In genomic region chr4:101288292-101288691, GRCm38 (mm10) we compare ENCODE assay signal across 33 mouse cellular contexts. TPM values are rescaled to one million over a fixed set of nuclear protein-coding genes. Genes with fewer than 3 reads are reported as not detected.
A peak's percentile ranks its signal among the peaks of the same experiment; 100 is the strongest.
DNase-seq lines count a peak whose midpoint lies in the region; ATAC-seq and TF ChIP-seq lines count a peak whose summit lies in the region.
"Had no signal": no experiment of that assay in that cellular context is flagged by ENCODE, and none has a peak within 500 bp of the region (broad histone marks: within the 10 kb centered on the region; RNA-seq: fewer than 3 reads in every experiment).

No protein-coding gene starts in this region.

- no peak for TF ChIP-seq CTCF in midbrain, postnatal 0 days (IDR thresholded peaks at IDR 0.05)

- 0 out of 2 replicates have a peak, but pooled peaks cover 5% of the 10 kb centered on the region for H3K4me1 ChIP-seq in forebrain, embryonic 14.5 days (ENCODE audit: control insufficient read depth, insufficient read depth, low read length)
- peaks cover 20% of the 10 kb centered on the region for H3K4me1 ChIP-seq in forebrain, embryonic 12.5 days
- peaks cover 13% of the 10 kb centered on the region for H3K4me1 ChIP-seq in hindbrain, embryonic 16.5 days (ENCODE audit: control insufficient read depth, insufficient read depth, low read depth, low read length)
- H3K4me1 ChIP-seq in hindbrain, embryonic 10.5 days (replicated peaks) = peaks cover 24% of the 10 kb centered on the region
- H3K4me1 ChIP-seq in midbrain, postnatal 0 days (ENCODE audit: insufficient read depth, low read length) = no peaks in the 10 kb centered on the region
- peaks cover 13% of the 10 kb centered on the region; the same call in 1 of the 2 replicates for H3K4me1 ChIP-seq in midbrain, embryonic 11.5 days (ENCODE audit: control insufficient read depth, insufficient read depth, low read length)

- H3K27me3 ChIP-seq in forebrain, embryonic 14.5 days (replicated peaks; ENCODE audit: control insufficient read depth, insufficient read depth, low read length) = peaks cover 5% of the 10 kb centered on the region
- peaks cover 39% of the 10 kb centered on the region for H3K27me3 ChIP-seq in forebrain, embryonic 12.5 days
- peaks cover 11% of the 10 kb centered on the region for H3K27me3 ChIP-seq in hindbrain, embryonic 16.5 days (replicated peaks; ENCODE audit: control insufficient read depth, insufficient read depth, low read length)
- peaks cover 49% of the 10 kb centered on the region for H3K27me3 ChIP-seq in hindbrain, embryonic 10.5 days (ENCODE audit: insufficient read depth, poor library complexity, severe bottlenecking)
- H3K27me3 ChIP-seq in midbrain, postnatal 0 days (ENCODE audit: insufficient read depth, low read length) = peaks cover 15% of the 10 kb centered on the region
- peaks cover 24% of the 10 kb centered on the region for H3K27me3 ChIP-seq in midbrain, embryonic 11.5 days (ENCODE audit: control insufficient read depth, insufficient read depth, low read length)
- H3K27me3 ChIP-seq: embryonic facial prominence, embryonic 15.5 days; heart, embryonic 12.5 days; kidney, embryonic 15.5 days; megakaryocyte, embryonic 14.5 days had no signal

- no peak overlapping the region for H3K4me2 ChIP-seq in forebrain, embryonic 14.5 days (ENCODE audit: low read length)
- H3K4me2 ChIP-seq in forebrain, embryonic 12.5 days = no peak overlapping the region
- no peak overlapping the region for H3K4me2 ChIP-seq in hindbrain, embryonic 16.5 days (ENCODE audit: low read length)
- no peak overlapping the region for H3K4me2 ChIP-seq in midbrain, postnatal 0 days (ENCODE audit: low read depth, low read length, poor library complexity, severe bottlenecking)
- H3K4me2 ChIP-seq in midbrain, embryonic 11.5 days = no peak overlapping the region
- H3K4me2 ChIP-seq: embryonic facial prominence, embryonic 15.5 days; heart, embryonic 12.5 days; kidney, embryonic 15.5 days; liver, embryonic 12.5 days; neural tube, embryonic 15.5 days had no signal

- H3K4me3 ChIP-seq in forebrain, embryonic 14.5 days (ENCODE audit: low read depth, low read length) = no peak overlapping the region
- H3K4me3 ChIP-seq in forebrain, embryonic 12.5 days (replicated peaks) = no peak overlapping the region
- H3K4me3 ChIP-seq in hindbrain, embryonic 16.5 days (ENCODE audit: low read length) = no peak overlapping the region
- H3K4me3 ChIP-seq in hindbrain, embryonic 10.5 days = no peak overlapping the region
- H3K4me3 ChIP-seq in midbrain, postnatal 0 days (ENCODE audit: low read depth, low read length) = no peak overlapping the region
- no peak overlapping the region for H3K4me3 ChIP-seq in midbrain, embryonic 11.5 days (ENCODE audit: low read depth, low read length)
- H3K4me3 ChIP-seq: embryonic facial prominence, embryonic 10.5 days; embryonic facial prominence, embryonic 15.5 days; heart, adult 2 months; heart, embryonic 12.5 days; kidney, embryonic 15.5 days; layer of hippocampus, adult 2 months; left cerebral cortex, adult 2 months; liver, embryonic 12.5 days; megakaryocyte, embryonic 14.5 days; neural tube, embryonic 15.5 days had no signal

- DNase-seq in forebrain, embryonic 14.5 days (ENCODE audit: low spot score) = peak; percentile 53
- no peak for DNase-seq in hindbrain, embryonic 10.5 days (ENCODE audit: low spot score)
- DNase-seq in midbrain, postnatal 0 days (ENCODE audit: low spot score) = peak; percentile 64
- no peak for DNase-seq in midbrain, embryonic 11.5 days (ENCODE audit: low spot score, missing footprints)
- no peak for DNase-seq in layer of hippocampus, adult 18-20 months (ENCODE audit: low spot score in 2 of 2)
- DNase-seq: adrenal gland, adult 8-10 months; cerebellum, adult 8-10 months; cerebellum, postnatal 25 days; gastrocnemius, postnatal 25 days; heart, adult 2 months; heart, postnatal 4 days; kidney, adult 18-20 months; kidney, postnatal 25 days; liver, postnatal 0 days; lung, postnatal 4 days; retina, postnatal 1 day; spleen, adult 18-20 months; thymus, adult 18-20 months; thymus, postnatal 25 days had no signal

- no peaks in the 10 kb centered on the region for H3K9me3 ChIP-seq in forebrain, embryonic 14.5 days (replicated peaks; ENCODE audit: control insufficient read depth, low read length)
- no peaks in the 10 kb centered on the region for H3K9me3 ChIP-seq in forebrain, embryonic 12.5 days
- H3K9me3 ChIP-seq in hindbrain, embryonic 16.5 days (ENCODE audit: control insufficient read depth, low read length) = no peaks in the 10 kb centered on the region
- H3K9me3 ChIP-seq in hindbrain, embryonic 10.5 days = no peaks in the 10 kb centered on the region
- H3K9me3 ChIP-seq in midbrain, postnatal 0 days (ENCODE audit: low read length) = no peaks in the 10 kb centered on the region
- no peaks in the 10 kb centered on the region for H3K9me3 ChIP-seq in midbrain, embryonic 11.5 days (ENCODE audit: control insufficient read depth, low read length)
- H3K9me3 ChIP-seq: embryonic facial prominence, embryonic 10.5 days; embryonic facial prominence, embryonic 15.5 days; G1E; heart, embryonic 12.5 days; kidney, embryonic 15.5 days; liver, embryonic 12.5 days; megakaryocyte, embryonic 14.5 days; neural tube, embryonic 15.5 days had no signal

- H3K36me3 ChIP-seq in forebrain, embryonic 14.5 days (ENCODE audit: control insufficient read depth, insufficient read depth, low read length) = no peaks in the 10 kb centered on the region
- H3K36me3 ChIP-seq in forebrain, embryonic 12.5 days (replicated peaks) = no peaks in the 10 kb centered on the region
- H3K36me3 ChIP-seq in hindbrain, embryonic 16.5 days (ENCODE audit: control insufficient read depth, insufficient read depth, low read length) = no peaks in the 10 kb centered on the region
- no peaks in the 10 kb centered on the region for H3K36me3 ChIP-seq in hindbrain, embryonic 10.5 days
- no peaks in the 10 kb centered on the region for H3K36me3 ChIP-seq in midbrain, postnatal 0 days (ENCODE audit: insufficient read depth, low read length)
- no peaks in the 10 kb centered on the region for H3K36me3 ChIP-seq in midbrain, embryonic 11.5 days (ENCODE audit: control insufficient read depth, insufficient read depth, low read length)
- H3K36me3 ChIP-seq: embryonic facial prominence, embryonic 10.5 days; embryonic facial prominence, embryonic 15.5 days; G1E; heart, embryonic 12.5 days; kidney, embryonic 15.5 days; liver, embryonic 12.5 days; neural tube, embryonic 15.5 days had no signal

- whole genome bisulfite sequencing in forebrain, embryonic 14.5 days = 32% methylated on average over 11 of the region's 11 CpGs
- WGBS in forebrain, embryonic 12.5 days = 43% methylated on average over 11 of the region's 11 CpGs
- WGBS in hindbrain, embryonic 16.5 days = 38% methylated on average over 11 of the region's 11 CpGs
- 49% methylated on average over 11 of the region's 11 CpGs for WGBS in hindbrain, embryonic 10.5 days
- WGBS in midbrain, postnatal 0 days = 40% methylated on average over 11 of the region's 11 CpGs
- WGBS in midbrain, embryonic 11.5 days = 49% methylated on average over 11 of the region's 11 CpGs

- no peak overlapping the region for H3K27ac ChIP-seq in forebrain, embryonic 14.5 days (ENCODE audit: low read depth, low read length)
- no peak overlapping the region for H3K27ac ChIP-seq in forebrain, embryonic 12.5 days
- no peak overlapping the region for H3K27ac ChIP-seq in hindbrain, embryonic 16.5 days (ENCODE audit: low read depth, low read length)
- H3K27ac ChIP-seq in hindbrain, embryonic 10.5 days = no peak overlapping the region
- H3K27ac ChIP-seq in midbrain, postnatal 0 days (ENCODE audit: low read depth, low read length) = no peak overlapping the region
- H3K27ac ChIP-seq in midbrain, embryonic 11.5 days (ENCODE audit: low read depth, low read length) = no peak overlapping the region
- H3K27ac ChIP-seq: embryonic facial prominence, embryonic 10.5 days; embryonic facial prominence, embryonic 15.5 days; heart, adult 2 months; kidney, embryonic 15.5 days; layer of hippocampus, adult 2 months; left cerebral cortex, adult 2 months; liver, embryonic 12.5 days; neural tube, embryonic 15.5 days; stomach, postnatal 0 days had no signal

- no peak overlapping the region for H3K9ac ChIP-seq in forebrain, embryonic 14.5 days (ENCODE audit: low read length)
- no peak overlapping the region for H3K9ac ChIP-seq in forebrain, embryonic 12.5 days
- no peak overlapping the region for H3K9ac ChIP-seq in hindbrain, embryonic 16.5 days (ENCODE audit: low read depth, low read length)
- no peak overlapping the region for H3K9ac ChIP-seq in midbrain, postnatal 0 days (replicated peaks; ENCODE audit: low read length, poor library complexity, severe bottlenecking)
- H3K9ac ChIP-seq in midbrain, embryonic 11.5 days (ENCODE audit: low read length) = no peak overlapping the region
- H3K9ac ChIP-seq: embryonic facial prominence, embryonic 15.5 days; heart, embryonic 12.5 days; kidney, embryonic 15.5 days; liver, embryonic 12.5 days; liver, postnatal 0 days; neural tube, embryonic 15.5 days had no signal

- peak; percentile 45; the same call in 1 of the 2 replicates for ATAC-seq in forebrain, embryonic 14.5 days
- no peak for ATAC-seq in forebrain, embryonic 12.5 days (ENCODE audit: low FRiP score)
- peak; percentile 60 for ATAC-seq in hindbrain, embryonic 16.5 days
- no peak for ATAC-seq in midbrain, postnatal 0 days (ENCODE audit: low FRiP score)
- ATAC-seq in midbrain, embryonic 11.5 days (ENCODE audit: low FRiP score) = no peak
- ATAC-seq: liver, embryonic 12.5 days; liver, postnatal 0 days; lung, postnatal 0 days had no signal

RNA-seq across cellular contexts. Expression of gene Jak1, which starts 23.2 kb away (rescaled TPM):
- polyA plus RNA-seq in forebrain, embryonic 14.5 days (2014; fragmentation: Nextera tagmentation; extraction: Ambion mirVana) = 43.6 and 58.5 TPM in 2 replicates
- polyA plus RNA-seq in forebrain, embryonic 12.5 days (2016; fragmentation: Nextera tagmentation; extraction: Ambion mirVana) = 44.9 and 46.0 TPM in 2 replicates
- polyA plus RNA-seq in hindbrain, embryonic 16.5 days (2015; fragmentation: Nextera tagmentation; extraction: Ambion mirVana) = 89.4 and 103 TPM in 2 replicates
- polyA plus RNA-seq in hindbrain, embryonic 10.5 days (2016; fragmentation: Nextera tagmentation; extraction: Ambion mirVana) = 43.0 and 50.9 TPM in 2 replicates
- total RNA-seq in midbrain, postnatal 0 days (2014; rRNA removed) = 76.1 and 87.5 TPM in 2 replicates
- 82.7 and 91.9 TPM in 2 replicates for polyA plus RNA-seq in midbrain, postnatal 0 days (2015; fragmentation: Nextera tagmentation; extraction: Ambion mirVana)
- polyA plus RNA-seq in midbrain, embryonic 11.5 days (2014; fragmentation: Nextera tagmentation; extraction: Ambion mirVana) = 52.2 and 58.2 TPM in 2 replicates
- total RNA-seq in layer of hippocampus, adult 18-20 months (2021) = 100 to 1,000 TPM; 126 to 137 TPM

Comparison
In these comparisons a context has a peak if more than half of its experiments do, and no peak if none do; other contexts are left out.
1. ATAC-seq: peak in forebrain, embryonic 14.5 days (single experiment) and hindbrain, embryonic 16.5 days (single experiment); none in forebrain, embryonic 12.5 days (single experiment), midbrain, postnatal 0 days (single experiment) and midbrain, embryonic 11.5 days (single experiment).
2. DNase-seq: peak in forebrain, embryonic 14.5 days (single experiment) and midbrain, postnatal 0 days (single experiment); none in hindbrain, embryonic 10.5 days (single experiment), midbrain, embryonic 11.5 days (single experiment) and layer of hippocampus, adult 18-20 months (0 of 2).